Mouse (Mus musculus) thymus, postnatal 25 days (tissue): ENCODE data around the gene Avp.
"Not testable (repeated sequence)": the region's sequence is repeated elsewhere in the genome, so short reads cannot be mapped to it uniquely, and the experiment has no call there.

ENCODE experiments used
- DNase-seq: peaks from one replicate; pipeline ENCODE4 v3.0.0; 2022

The Avp gene

GRCm38 (mm10) chr2:130582552-130582951 is at the start of gene Avp:
Avp (minus strand) TSS chr2:130582554.
- DNase-seq: no peak

GRCm38 (mm10) chr2:130629839-130630203 is 47.5 kb upstream of the Avp start, which contains the start of the genes Fastkd5 and Ubox5:
Fastkd5 (minus strand) TSS chr2:130630027.
Ubox5 (minus strand) TSS chr2:130630038.
- peak; percentile 87 for DNase-seq

GRCm38 (mm10) chr2:130629080-130629838 is 46.9 kb upstream of the Avp start:
- DNase-seq: peak; percentile 20

- no peak for DNase-seq
Measured at GRCm38 (mm10) chr2:130628424-130628823, 46.1 kb upstream of the Avp start.

- DNase-seq: no peak
Measured at GRCm38 (mm10) chr2:130618972-130619371, 36.6 kb upstream of the Avp start.

GRCm38 (mm10) chr2:130613091-130613490 is 30.7 kb upstream of the Avp start:
- peak; percentile 39 for DNase-seq

- DNase-seq: no peak
Measured at GRCm38 (mm10) chr2:130602195-130602594, 19.8 kb upstream of the Avp start.

GRCm38 (mm10) chr2:130598399-130598798 is 16.0 kb upstream of the Avp start:
- DNase-seq: no peak

GRCm38 (mm10) chr2:130597601-130598010 is 15.3 kb upstream of the Avp start:
- DNase-seq: peak; percentile 16

- DNase-seq: no peak
Measured at GRCm38 (mm10) chr2:130595596-130595995, 13.2 kb upstream of the Avp start.

GRCm38 (mm10) chr2:130591016-130591415 is 8.7 kb upstream of the Avp start:
- DNase-seq: no peak

GRCm38 (mm10) chr2:130589761-130590160 is 7.4 kb upstream of the Avp start:
- no peak for DNase-seq

GRCm38 (mm10) chr2:130589157-130589556 is 6.8 kb upstream of the Avp start:
- no peak for DNase-seq

- DNase-seq: no peak
Measured at GRCm38 (mm10) chr2:130588373-130588772, 6.0 kb upstream of the Avp start.

- no peak for DNase-seq
Measured at GRCm38 (mm10) chr2:130586016-130586415, 3.7 kb upstream of the Avp start.

GRCm38 (mm10) chr2:130583902-130584560 is 1.7 kb upstream of the Avp start:
- no peak for DNase-seq

- DNase-seq: no peak
Measured at GRCm38 (mm10) chr2:130581201-130581600, 1.2 kb downstream of the Avp start.

GRCm38 (mm10) chr2:130579791-130580190 is 2.6 kb downstream of the Avp start:
- no peak for DNase-seq

- DNase-seq: peak; percentile 75
Measured at GRCm38 (mm10) chr2:130578148-130578547, 4.2 kb downstream of the Avp start.

GRCm38 (mm10) chr2:130577632-130578031 is 4.7 kb downstream of the Avp start:
- DNase-seq: peak; percentile 57

GRCm38 (mm10) chr2:130577021-130577420 is 5.3 kb downstream of the Avp start:
- no peak for DNase-seq

GRCm38 (mm10) chr2:130576564-130576963 is 5.8 kb downstream of the Avp start:
- DNase-seq: not testable (repeated sequence)

- DNase-seq: no peak
Measured at GRCm38 (mm10) chr2:130575873-130576272, 6.5 kb downstream of the Avp start, which contains the start of gene Oxt. Oxt (plus strand) TSS chr2:130576173.

- DNase-seq: no peak
Measured at GRCm38 (mm10) chr2:130574960-130575359, 7.4 kb downstream of the Avp start.
